Mouse (Mus musculus): Measurements from ENCODE around the gene Rsc1a1.
A peak's percentile ranks its signal among the peaks of the same experiment; 100 is the strongest.

The Rsc1a1 gene

GRCm38 (mm10) chr4:141688505-141688904 is 3.1 kb upstream of the Rsc1a1 start:
- no peak for DNase-seq

- DNase-seq, result no peak
Observed at GRCm38 (mm10) chr4:141686525-141686924, 1.1 kb upstream of the Rsc1a1 start.

- no peak for DNase-seq
Observed at GRCm38 (mm10) chr4:141686093-141686492, 694 bp upstream of the Rsc1a1 start.

- no peak for DNase-seq
Observed at GRCm38 (mm10) chr4:141682706-141683230, 2.6 kb downstream of the Rsc1a1 start.

GRCm38 (mm10) chr4:141681767-141682166 is 3.6 kb downstream of the Rsc1a1 start:
- DNase-seq, result no peak

GRCm38 (mm10) chr4:141680892-141681291 is 4.5 kb downstream of the Rsc1a1 start:
- DNase-seq, result no peak

- no peak for DNase-seq
Observed at GRCm38 (mm10) chr4:141679016-141679415, 6.4 kb downstream of the Rsc1a1 start.

- no peak for DNase-seq
Observed at GRCm38 (mm10) chr4:141676462-141676979, 8.9 kb downstream of the Rsc1a1 start.

- DNase-seq, result peak; percentile 41
Observed at GRCm38 (mm10) chr4:141672325-141672724, 13.1 kb downstream of the Rsc1a1 start.

GRCm38 (mm10) chr4:141671389-141671788 is 14.0 kb downstream of the Rsc1a1 start:
- DNase-seq, result no peak

GRCm38 (mm10) chr4:141669898-141670712 is 15.3 kb downstream of the Rsc1a1 start:
- no peak for DNase-seq

GRCm38 (mm10) chr4:141664799-141665198 is 20.6 kb downstream of the Rsc1a1 start, which contains the start of gene Plekhm2:
Gene Plekhm2 (minus strand): TSS chr4:141664899.
- no peak for DNase-seq

- peak; percentile 71 for DNase-seq
Observed at GRCm38 (mm10) chr4:141664011-141664745, 21.2 kb downstream of the Rsc1a1 start.

- peak; percentile 27 for DNase-seq
Observed at GRCm38 (mm10) chr4:141663122-141663931, 22.1 kb downstream of the Rsc1a1 start.

- no peak for DNase-seq
Observed at GRCm38 (mm10) chr4:141660884-141661283, 24.5 kb downstream of the Rsc1a1 start.

- DNase-seq, result no peak
Observed at GRCm38 (mm10) chr4:141659739-141660138, 25.7 kb downstream of the Rsc1a1 start.

GRCm38 (mm10) chr4:141658846-141659484 is 26.4 kb downstream of the Rsc1a1 start:
- no peak for DNase-seq

- no peak for DNase-seq
Observed at GRCm38 (mm10) chr4:141656932-141657331, 28.5 kb downstream of the Rsc1a1 start.

- DNase-seq, result no peak
Observed at GRCm38 (mm10) chr4:141655908-141656608, 29.3 kb downstream of the Rsc1a1 start.

- no peak for DNase-seq
Observed at GRCm38 (mm10) chr4:141654509-141654908, 30.9 kb downstream of the Rsc1a1 start.

GRCm38 (mm10) chr4:141653813-141654212 is 31.6 kb downstream of the Rsc1a1 start:
- DNase-seq, result no peak
